Mouse (Mus musculus): ENCODE results near the gene Cdc25b. TPM values are rescaled to one million over a fixed set of nuclear protein-coding genes. Genes with fewer than 3 reads are reported as not detected.

Cdc25b gene
- polyA plus RNA-seq, 1 experiment, result 33.1 TPM

DNA sequence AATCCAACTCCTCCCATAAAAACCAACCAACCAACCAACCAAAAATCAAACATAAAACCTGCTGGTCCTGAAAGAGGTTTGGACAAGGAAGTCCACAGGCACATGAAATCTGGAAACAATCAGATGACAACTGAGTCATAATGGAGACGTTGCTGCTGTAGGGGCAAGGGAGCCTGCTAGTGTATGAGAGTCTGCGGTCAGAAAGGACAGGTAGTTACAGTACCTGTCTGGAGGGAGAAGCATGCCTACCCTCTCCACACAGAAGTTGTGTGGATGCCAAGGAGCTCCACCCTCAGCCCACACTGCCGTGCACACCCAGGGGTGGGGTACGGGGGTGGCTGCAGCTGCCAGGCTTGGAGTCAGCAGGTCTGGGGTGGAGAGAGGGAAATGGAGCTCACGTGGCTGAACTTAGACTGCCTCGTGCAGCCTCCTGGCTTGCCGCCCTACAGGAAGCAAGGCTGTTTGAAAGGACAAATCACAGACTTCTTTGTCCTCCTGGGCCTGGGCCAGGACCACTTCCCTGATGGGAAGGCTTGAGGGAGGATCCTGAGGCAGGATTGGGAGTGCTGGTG lies 17.7 kb downstream of the Cdc25b start:
- Histone ChIP-seq H3K4me1 (ENCODE audit: control insufficient read depth, insufficient read depth, low read length) (peaks cover 4% of the 10 kb centered on the region), H3K27ac (ENCODE audit: insufficient read depth, low read length) (peak overlapping the region; percentile 97), H3K4me3 (ENCODE audit: insufficient read depth, low read length) (no peak overlapping the region)
- TF ChIP-seq POLR2A (IDR thresholded peaks at IDR 0.05; ENCODE audit: low read depth, low read length) (peak; percentile 68), CTCF (IDR thresholded peaks at IDR 0.05; ENCODE audit: borderline replicate concordance, insufficient read depth, low read length) (no peak)

DNA sequence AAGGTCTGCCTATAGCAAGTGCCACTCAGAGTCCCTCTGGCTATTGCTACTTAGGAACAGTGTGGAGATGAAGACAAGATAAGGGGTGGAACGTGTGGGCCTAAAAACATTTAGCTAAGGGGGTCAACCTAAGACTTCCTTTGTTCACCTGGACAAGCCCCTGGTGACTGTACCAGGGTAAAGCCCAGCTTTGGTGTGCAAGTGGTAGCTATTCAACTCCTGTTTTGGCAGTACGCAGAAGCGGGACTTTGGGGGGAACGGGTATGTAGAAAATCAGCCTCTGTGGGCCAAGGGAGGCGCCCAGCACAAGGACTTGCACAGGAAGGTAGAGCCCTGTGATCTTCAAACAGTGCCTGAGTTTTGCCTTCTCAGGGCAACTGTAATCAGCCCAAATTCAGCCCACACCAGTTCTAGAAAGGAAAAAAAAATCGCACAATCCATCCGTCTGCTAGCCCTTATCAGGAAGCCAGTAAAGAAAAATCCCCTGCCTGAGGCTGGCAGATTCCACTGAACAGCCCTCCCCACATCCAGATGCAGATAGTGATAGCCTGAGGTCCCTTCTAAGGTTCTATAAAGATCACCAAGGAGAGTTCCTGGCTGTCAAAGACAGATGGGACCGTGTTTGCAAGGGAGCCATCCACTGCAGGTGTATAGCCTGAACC lies 18.9 kb downstream of the Cdc25b start:
- Histone ChIP-seq H3K4me3 (ENCODE audit: insufficient read depth, low read length) (no peak overlapping the region), H3K4me1 (ENCODE audit: control insufficient read depth, insufficient read depth, low read length) (peaks cover 4% of the 10 kb centered on the region), H3K27ac (ENCODE audit: insufficient read depth, low read length) (peak overlapping the region; percentile 97; the same call in 1 of the 2 replicates)
- TF ChIP-seq POLR2A (IDR thresholded peaks at IDR 0.05; ENCODE audit: low read depth, low read length) (no peak), CTCF (IDR thresholded peaks at IDR 0.05; ENCODE audit: borderline replicate concordance, insufficient read depth, low read length) (no peak)

DNA sequence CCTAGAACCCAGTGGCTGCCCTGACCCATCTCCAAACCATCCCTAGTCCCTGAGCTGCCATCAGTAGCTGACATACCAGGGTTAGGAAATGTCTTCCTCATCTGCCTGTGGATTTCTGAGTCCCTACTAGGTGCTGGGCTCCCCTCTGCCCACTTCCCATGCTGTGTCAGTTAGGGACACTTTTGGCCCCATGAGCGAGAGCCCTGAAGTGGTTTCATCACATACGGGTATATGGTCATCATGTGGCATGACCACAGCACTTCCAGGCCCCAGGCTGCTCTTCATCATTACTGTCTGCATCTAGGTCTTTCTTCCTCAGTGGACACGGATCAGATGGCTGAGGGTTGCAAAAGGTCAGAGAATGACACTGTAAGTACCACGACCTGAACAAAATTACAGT lies 20.0 kb downstream of the Cdc25b start, which contains the start of gene Ap5s1:
TSS of gene Ap5s1 (plus strand) at position 301 of the 400 bp plus-strand sequence.
- H3K27ac ChIP-seq (ENCODE audit: insufficient read depth, low read length), result no peak within 1 kb of the TSS
- TF ChIP-seq CTCF (IDR thresholded peaks at IDR 0.05; ENCODE audit: borderline replicate concordance, insufficient read depth, low read length) (no peak), POLR2A (IDR thresholded peaks at IDR 0.05; ENCODE audit: low read depth, low read length) (no peak)
- no peak within 1 kb of the TSS for H3K4me3 ChIP-seq (ENCODE audit: insufficient read depth, low read length)
- H3K4me1 ChIP-seq (ENCODE audit: control insufficient read depth, insufficient read depth, low read length), result peaks cover 4% of the 10 kb centered on the region

DNA sequence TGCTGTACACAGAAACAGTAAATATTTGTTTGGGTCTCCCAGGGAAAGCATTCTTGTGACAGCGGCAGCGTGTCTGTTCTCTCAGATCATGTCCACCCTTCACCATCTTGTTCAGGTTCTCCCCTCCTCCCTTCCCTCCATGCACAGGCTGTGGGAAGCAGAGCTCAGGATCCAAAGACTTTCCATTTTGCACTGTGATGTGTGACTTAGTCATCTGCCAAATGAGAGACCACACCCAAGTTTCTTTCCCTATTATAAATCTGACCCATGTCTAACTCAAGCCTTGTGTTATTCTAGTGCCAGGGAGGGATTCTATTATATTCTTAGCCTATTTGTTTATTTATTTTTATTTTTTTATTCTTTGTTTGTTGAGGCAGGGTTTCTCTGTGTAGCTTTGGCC lies 21.6 kb downstream of the Cdc25b start:
- peaks cover 4% of the 10 kb centered on the region for H3K4me1 ChIP-seq (ENCODE audit: control insufficient read depth, insufficient read depth, low read length)

DNA sequence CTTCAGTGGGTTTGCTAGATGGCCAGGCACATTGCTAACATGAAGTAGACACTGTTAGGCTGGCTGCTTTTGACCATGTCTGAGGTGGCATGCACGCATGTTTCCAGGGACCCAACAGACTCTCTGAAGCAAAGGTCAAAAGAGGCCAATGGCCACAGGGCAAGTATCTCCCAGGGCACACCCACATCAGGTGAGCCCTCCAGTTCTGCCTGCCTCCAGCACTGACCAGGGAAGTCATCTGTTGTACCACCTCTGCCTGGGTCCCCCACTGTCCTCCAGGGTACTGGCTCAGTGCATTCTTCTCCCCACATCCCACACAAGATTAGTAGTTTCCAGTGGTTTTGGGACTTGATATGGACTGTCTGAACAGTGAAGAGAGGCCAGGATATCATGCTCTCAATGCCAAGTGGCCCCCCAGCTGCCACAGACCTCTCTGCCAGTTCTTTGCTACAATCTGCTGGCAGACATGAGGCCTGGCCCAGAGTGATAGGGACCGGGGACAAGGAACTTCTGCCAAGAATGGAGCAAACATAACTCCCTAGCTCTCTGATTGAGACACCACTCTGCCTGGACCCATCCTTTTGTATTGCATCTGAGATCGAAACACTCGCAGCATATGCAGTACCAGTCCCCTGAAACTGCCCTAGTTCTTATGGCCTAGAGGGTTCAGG lies 22.5 kb downstream of the Cdc25b start:
- no peak overlapping the region for H3K4me3 ChIP-seq (ENCODE audit: insufficient read depth, low read length)
- H3K27ac ChIP-seq (ENCODE audit: insufficient read depth, low read length), result peak overlapping the region; percentile 86; the same call in 1 of the 2 replicates
- TF ChIP-seq POLR2A (IDR thresholded peaks at IDR 0.05; ENCODE audit: low read depth, low read length) (no peak), CTCF (IDR thresholded peaks at IDR 0.05; ENCODE audit: borderline replicate concordance, insufficient read depth, low read length) (no peak)
- no peaks in the 10 kb centered on the region; the same call in 1 of the 2 replicates for H3K4me1 ChIP-seq (ENCODE audit: control insufficient read depth, insufficient read depth, low read length)

More for the DNA sequence above, 21.6 kb downstream of the Cdc25b start:
- H3K27ac ChIP-seq (ENCODE audit: insufficient read depth, low read length), result no peak overlapping the region
- H3K4me3 ChIP-seq (ENCODE audit: insufficient read depth, low read length), result no peak overlapping the region
- no peak for TF ChIP-seq CTCF (IDR thresholded peaks at IDR 0.05; ENCODE audit: borderline replicate concordance, insufficient read depth, low read length)
- no peak for TF ChIP-seq POLR2A (IDR thresholded peaks at IDR 0.05; ENCODE audit: low read depth, low read length)

DNA sequence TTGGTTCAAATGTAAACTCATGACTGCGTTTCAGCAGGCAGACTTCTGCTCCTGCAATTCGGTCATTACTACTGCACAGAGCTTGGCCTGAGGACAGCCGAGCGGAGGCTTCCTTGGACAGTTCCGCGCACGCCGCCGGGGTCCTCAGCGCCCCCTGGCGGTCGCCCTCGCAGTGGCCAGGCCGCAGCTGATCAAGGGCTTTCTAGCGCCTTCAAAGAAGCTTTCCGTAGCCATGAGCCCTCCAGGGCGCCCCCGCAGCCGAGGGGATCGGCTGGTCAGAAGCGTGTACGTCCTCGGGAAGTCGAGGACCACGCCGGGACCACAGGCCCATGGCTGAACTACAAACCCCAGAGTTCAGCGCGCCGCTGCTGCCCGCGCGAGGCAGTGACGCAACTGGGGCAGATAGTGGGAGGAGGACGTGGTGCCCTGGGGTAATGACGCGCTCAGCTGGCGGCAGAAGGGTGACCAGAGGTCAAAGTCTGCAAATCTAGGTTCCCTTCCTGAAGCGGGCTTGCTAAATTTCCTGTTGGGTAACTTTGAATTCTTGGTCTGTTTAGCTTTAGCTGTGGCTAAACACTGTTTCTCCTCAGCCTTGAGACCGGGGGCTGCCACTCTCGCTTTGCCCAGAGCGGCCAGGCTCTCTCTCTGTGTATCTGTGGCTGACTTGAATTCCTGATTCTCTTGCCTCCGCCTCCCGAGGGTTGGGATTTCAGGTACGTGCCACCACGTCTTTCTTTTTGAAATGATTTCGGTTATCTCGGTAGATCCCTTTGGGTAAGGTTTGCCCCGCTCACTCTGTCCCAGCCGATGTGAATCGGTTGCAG lies 23.4 kb downstream of the Cdc25b start:
- H3K4me3 ChIP-seq (ENCODE audit: insufficient read depth, low read length), result peak overlapping the region; percentile 76
- TF ChIP-seq CTCF (IDR thresholded peaks at IDR 0.05; ENCODE audit: borderline replicate concordance, insufficient read depth, low read length), result peak; percentile 65
- peak; percentile 84 for TF ChIP-seq POLR2A (IDR thresholded peaks at IDR 0.05; ENCODE audit: low read depth, low read length)
- H3K27ac ChIP-seq (ENCODE audit: insufficient read depth, low read length), result peak overlapping the region; percentile 86
- H3K4me1 ChIP-seq (ENCODE audit: control insufficient read depth, insufficient read depth, low read length), result no peaks in the 10 kb centered on the region; the same call in 1 of the 2 replicates

DNA sequence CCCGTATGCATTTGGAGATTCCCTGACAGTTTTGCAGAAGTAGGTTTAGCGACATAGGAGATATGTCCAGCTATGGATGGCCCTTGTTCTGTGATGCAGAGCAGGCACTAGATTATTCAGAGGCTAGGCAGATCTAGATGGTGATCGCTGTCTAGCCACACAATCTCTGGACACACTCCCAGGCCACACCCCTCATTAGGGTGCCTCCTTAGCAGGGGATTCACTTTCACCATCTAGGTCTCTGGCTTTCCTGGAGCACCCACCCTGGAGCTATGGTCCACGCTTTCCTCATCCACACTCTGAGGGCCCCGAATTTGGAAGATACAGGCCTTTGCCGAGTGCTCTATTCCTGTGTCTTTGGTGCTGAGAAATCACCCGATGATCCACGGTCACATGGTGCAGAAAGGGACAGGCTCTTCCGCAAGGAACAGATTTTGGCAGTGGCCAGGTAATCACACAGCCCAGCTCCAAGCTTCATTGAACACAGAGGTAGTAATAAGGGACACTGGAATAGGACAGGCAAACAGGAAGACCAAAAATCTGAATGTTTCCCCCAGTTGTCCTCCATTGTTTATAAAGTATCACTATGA lies 24.4 kb downstream of the Cdc25b start:
- no peak overlapping the region for H3K27ac ChIP-seq (ENCODE audit: insufficient read depth, low read length)
- no peaks in the 10 kb centered on the region; the same call in 1 of the 2 replicates for H3K4me1 ChIP-seq (ENCODE audit: control insufficient read depth, insufficient read depth, low read length)
- TF ChIP-seq CTCF (IDR thresholded peaks at IDR 0.05; ENCODE audit: borderline replicate concordance, insufficient read depth, low read length) (no peak), POLR2A (IDR thresholded peaks at IDR 0.05; ENCODE audit: low read depth, low read length) (peak; percentile 51)
- H3K4me3 ChIP-seq (ENCODE audit: insufficient read depth, low read length), result peak overlapping the region; percentile 76

DNA sequence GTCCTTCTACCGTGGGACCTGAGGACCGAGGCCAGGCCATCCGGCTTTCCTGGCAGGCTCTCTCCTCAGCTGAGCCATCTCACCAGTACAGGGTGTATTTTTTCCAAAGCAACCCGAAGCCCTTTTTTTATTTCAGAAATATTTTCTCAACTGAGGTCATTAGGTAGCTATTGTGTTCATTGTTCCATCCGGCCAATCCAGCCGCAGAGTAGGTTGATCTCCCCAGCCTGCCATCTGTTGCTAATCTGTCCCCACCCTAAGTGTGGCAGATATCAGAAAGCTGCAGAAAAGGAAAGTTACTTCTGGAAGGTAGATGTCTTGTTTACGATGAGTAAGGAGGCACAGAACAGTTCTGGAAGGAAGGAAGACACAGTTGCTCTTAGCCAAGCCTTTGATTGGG lies 27.0 kb downstream of the Cdc25b start:
- H3K4me1 ChIP-seq (ENCODE audit: control insufficient read depth, insufficient read depth, low read length), result no peaks in the 10 kb centered on the region; the same call in 1 of the 2 replicates
- no peak overlapping the region for H3K4me3 ChIP-seq (ENCODE audit: insufficient read depth, low read length)
- TF ChIP-seq CTCF (IDR thresholded peaks at IDR 0.05; ENCODE audit: borderline replicate concordance, insufficient read depth, low read length) (no peak), POLR2A (IDR thresholded peaks at IDR 0.05; ENCODE audit: low read depth, low read length) (no peak)
- H3K27ac ChIP-seq (ENCODE audit: insufficient read depth, low read length), result no peak overlapping the region
